Mouse (Mus musculus) MEL (cell line): ENCODE measurements at regions not wholly inside any gene's neighbourhood (a gene's known extent, or its start where the extent isn't known, plus 50 kb on each side); places are given as distances from the start of the nearest gene placed in this dataset.

Experiments
- DNase-seq: peaks from one replicate; pipeline ENCODE4 v3.0.0; 2011; ENCODE audit warnings: low read depth, low spot score
- H3K27ac ChIP-seq: 2 replicates; pipeline ENCODE4 v1.5.1; 2012; ENCODE audit warnings: low read depth, mild to moderate bottlenecking, control low read depth, low read length, moderate library complexity; ENCODE audit not compliant: control insufficient read depth
- H3K27me3 ChIP-seq, 2 experiments: fragments of 150-350 bp in 1 of 2; sonication (generic) in 1 of 2; 2 replicates each; pipeline ENCODE4 v1.6.1; 2012; ENCODE audit warnings: low read length in 2 of 2, mild to moderate bottlenecking in 2 of 2, improper control_type of control experiment in 1 of 2, moderate library complexity in 1 of 2; ENCODE audit not compliant: insufficient read depth in 2 of 2, control insufficient read depth in 1 of 2
- H3K36me3 ChIP-seq, 2 experiments: 2 replicates each; pipeline ENCODE4 v1.6.1; 2012 to 2014; ENCODE audit warnings: low read length in 2 of 2, improper control_type of control experiment in 1 of 2, inconsistent platforms in 1 of 2, mild to moderate bottlenecking in 1 of 2; ENCODE audit not compliant: insufficient read depth in 2 of 2, control insufficient read depth in 1 of 2
- H3K4me1 ChIP-seq, 2 experiments: fragments of 150-350 bp in 1 of 2; sonication (generic) in 1 of 2; 2 replicates each; pipeline ENCODE4 v1.6.1; 2012; ENCODE audit warnings: low read length in 2 of 2, improper control_type of control experiment in 1 of 2, mild to moderate bottlenecking in 1 of 2; ENCODE audit not compliant: insufficient read depth in 2 of 2, control insufficient read depth in 1 of 2
- H3K4me3 ChIP-seq, 2 experiments: fragments of 150-350 bp in 1 of 2; sonication (generic) in 1 of 2; 2 replicates each; pipeline ENCODE4 v1.5.1; 2012; ENCODE audit warnings: low read depth in 2 of 2, low read length in 2 of 2, mild to moderate bottlenecking in 2 of 2, moderate library complexity in 2 of 2, control low read depth in 1 of 2, improper control_type of control experiment in 1 of 2; ENCODE audit not compliant: control insufficient read depth in 1 of 2, insufficient read depth in 1 of 2
- H3K79me2 ChIP-seq: 2 replicates; pipeline ENCODE4 v1.6.1; 2012; ENCODE audit warnings: mild to moderate bottlenecking, low read length, moderate library complexity; ENCODE audit not compliant: control insufficient read depth, poor library complexity, insufficient read depth
- H3K9ac ChIP-seq: 2 replicates; pipeline ENCODE4 v1.6.1; 2012; ENCODE audit warnings: low read depth, mild to moderate bottlenecking, control low read depth, low read length, moderate library complexity; ENCODE audit not compliant: control insufficient read depth, poor library complexity, severe bottlenecking
- H3K9me3 ChIP-seq: fragments of 150-350 bp; sonication (generic); replicated peaks from 2 replicates; pipeline ENCODE4 v1.6.1; 2012; ENCODE audit warnings: mild to moderate bottlenecking, low read length, improper control_type of control experiment, moderate library complexity; ENCODE audit not compliant: insufficient read depth
- BHLHE40 ChIP-seq: IDR thresholded peaks from 2 replicates; pipeline ENCODE4 v1.6.1; 2012; ENCODE audit warnings: low read depth, mild to moderate bottlenecking, inconsistent platforms, low read length, improper control_type of control experiment, borderline replicate concordance
- CHD2 ChIP-seq: IDR thresholded peaks from 2 replicates; pipeline ENCODE4 v1.6.1; 2011; ENCODE audit warnings: low read length, improper control_type of control experiment
- E2F4 ChIP-seq: IDR thresholded peaks from 2 replicates; pipeline ENCODE4 v1.6.1; 2011; ENCODE audit warnings: low read depth, low read length, improper control_type of control experiment, borderline replicate concordance
- ELF1 ChIP-seq: IDR thresholded peaks from 2 replicates; pipeline ENCODE4 v1.6.1; 2014; ENCODE audit warnings: low read depth, mild to moderate bottlenecking, inconsistent platforms, low read length, improper control_type of control experiment, moderate library complexity
- EP300 ChIP-seq, 2 experiments: IDR thresholded peaks; 2 replicates each; pipeline ENCODE4 v1.6.1; 2011; ENCODE audit warnings: improper control_type of control experiment in 2 of 2, low read length in 2 of 2, low read depth in 1 of 2, mild to moderate bottlenecking in 1 of 2
- HCFC1 ChIP-seq: IDR thresholded peaks from 2 replicates; pipeline ENCODE4 v1.6.1; 2012; ENCODE audit warnings: low read depth, mild to moderate bottlenecking, inconsistent platforms, low read length, improper control_type of control experiment, moderate library complexity
- JUND ChIP-seq: IDR thresholded peaks from 2 replicates; pipeline ENCODE4 v1.6.1; 2011; ENCODE audit warnings: low read depth, mild to moderate bottlenecking, improper control_type of control experiment, low read length
- MAFK ChIP-seq: IDR thresholded peaks from 2 replicates; pipeline ENCODE4 v1.6.1; 2011; ENCODE audit warnings: low read depth, mild to moderate bottlenecking, low read length, improper control_type of control experiment, borderline replicate concordance
- MAX ChIP-seq: IDR thresholded peaks from 2 replicates; pipeline ENCODE4 v1.6.1; 2011; ENCODE audit warnings: low read length, improper control_type of control experiment
- MAZ ChIP-seq: IDR thresholded peaks from 2 replicates; pipeline ENCODE4 v1.6.1; 2012; ENCODE audit warnings: low read depth, mild to moderate bottlenecking, inconsistent platforms, low read length, improper control_type of control experiment
- MEF2A ChIP-seq: IDR thresholded peaks from 2 replicates; pipeline ENCODE4 v1.6.1; 2014; ENCODE audit warnings: low read depth, mild to moderate bottlenecking, inconsistent platforms, low read length, improper control_type of control experiment; ENCODE audit not compliant: poor library complexity, insufficient replicate concordance, severe bottlenecking; ENCODE audit errors: extremely low read depth
- NRF1 ChIP-seq: IDR thresholded peaks from 2 replicates; pipeline ENCODE4 v1.6.1; 2014; ENCODE audit warnings: low read depth, mild to moderate bottlenecking, inconsistent platforms, low read length, improper control_type of control experiment, moderate library complexity; ENCODE audit not compliant: poor library complexity, insufficient read depth, severe bottlenecking
- POLR2A ChIP-seq, 2 experiments: IDR thresholded peaks; 2 replicates each; pipeline ENCODE4 v1.6.1; 2011 to 2012; ENCODE audit warnings: low read length in 2 of 2, mild to moderate bottlenecking in 2 of 2, control low read depth in 1 of 2, improper control_type of control experiment in 1 of 2, low read depth in 1 of 2, moderate library complexity in 1 of 2; ENCODE audit not compliant: control insufficient read depth in 1 of 2, insufficient read depth in 1 of 2, poor library complexity in 1 of 2
- POLR2AphosphoS2 ChIP-seq: IDR thresholded peaks from 2 replicates; pipeline ENCODE4 v1.6.1; 2011; ENCODE audit warnings: low read length, improper control_type of control experiment
- POLR2AphosphoS5 ChIP-seq: IDR thresholded peaks from 2 replicates; pipeline ENCODE4 v1.6.1; 2012; ENCODE audit warnings: low read depth, borderline replicate concordance, mild to moderate bottlenecking, inconsistent platforms, low read length, moderate library complexity, mixed read lengths
- RAD21 ChIP-seq: IDR thresholded peaks from 2 replicates; pipeline ENCODE4 v1.6.1; 2011; ENCODE audit warnings: mild to moderate bottlenecking, low read depth, low read length, improper control_type of control experiment
- TAL1 ChIP-seq: IDR thresholded peaks from 2 replicates; pipeline ENCODE4 v1.6.1; 2012; ENCODE audit warnings: mild to moderate bottlenecking, inconsistent platforms, low read length, moderate library complexity, mixed read lengths
- TBP ChIP-seq: IDR thresholded peaks from 2 replicates; pipeline ENCODE4 v1.8.0; 2011; ENCODE audit warnings: low read depth, low read length, improper control_type of control experiment
- TCF12 ChIP-seq: IDR thresholded peaks from 2 replicates; pipeline ENCODE4 v1.6.1; 2014; ENCODE audit warnings: low read depth, mild to moderate bottlenecking, inconsistent platforms, low read length, improper control_type of control experiment, moderate library complexity
- USF1 ChIP-seq: IDR thresholded peaks from 2 replicates; pipeline ENCODE4 v1.6.1; 2014; ENCODE audit warnings: low read depth, mild to moderate bottlenecking, inconsistent platforms, low read length, improper control_type of control experiment, moderate library complexity
- ZC3H11A ChIP-seq: IDR thresholded peaks from 2 replicates; pipeline ENCODE4 v1.6.1; 2012; ENCODE audit warnings: low read depth, mild to moderate bottlenecking, inconsistent platforms, low read length, improper control_type of control experiment
- ZKSCAN1 ChIP-seq: IDR thresholded peaks from 2 replicates; pipeline ENCODE4 v1.6.1; 2012; ENCODE audit warnings: low read depth, mild to moderate bottlenecking, inconsistent platforms, low read length, improper control_type of control experiment, moderate library complexity
- ZMIZ1 ChIP-seq: IDR thresholded peaks from 2 replicates; pipeline ENCODE4 v1.6.1; 2012; ENCODE audit warnings: low read depth, mild to moderate bottlenecking, inconsistent platforms, low read length, improper control_type of control experiment, moderate library complexity
- ZNF384 ChIP-seq: IDR thresholded peaks from 2 replicates; pipeline ENCODE4 v1.6.1; 2012; ENCODE audit warnings: low read depth, mild to moderate bottlenecking, inconsistent platforms, low read length, improper control_type of control experiment

GRCm38 (mm10) chr10:118749039-118749438, 121.0 kb downstream of the Dyrk2 start:
- no peak for DNase-seq
- Histone ChIP-seq H3K79me2 (no peaks in the 10 kb centered on the region), H3K27me3 (no peaks in the 10 kb centered on the region), H3K36me3 (no peaks in the 10 kb centered on the region), H3K9me3 (no peaks in the 10 kb centered on the region), H3K4me3 (no peak overlapping the region), H3K4me1 (no peaks in the 10 kb centered on the region), H3K9ac (no peak overlapping the region), H3K27ac (no peak overlapping the region)
- TF ChIP-seq MEF2A (no peak), ZNF384 (no peak), CHD2 (no peak)

GRCm38 (mm10) chr10:118749756-118750155, 120.3 kb downstream of the Dyrk2 start:
- no peak overlapping the region for H3K27ac ChIP-seq
- no peaks in the 10 kb centered on the region for H3K27me3 ChIP-seq
- no peaks in the 10 kb centered on the region for H3K79me2 ChIP-seq
- TF ChIP-seq HCFC1 (no peak), ZNF384 (no peak), MAZ (no peak), E2F4 (no peak)
- TF ChIP-seq, all 39 proteins: peak for 0
- Histone ChIP-seq H3K4me1 (no peaks in the 10 kb centered on the region), H3K9ac (no peak overlapping the region), H3K4me3 (no peak overlapping the region), H3K36me3 (no peaks in the 10 kb centered on the region), H3K9me3 (no peaks in the 10 kb centered on the region)
- DNase-seq: no peak

- no peak for DNase-seq
- TF ChIP-seq MAFK (no peak), ZNF384 (no peak), NRF1 (no peak), RAD21 (no peak), EP300 (IDR thresholded peaks at IDR 0.05; ENCODE audit: low read depth in 1 of 2, low read length in 2 of 2) (no peak), POLR2AphosphoS2 (no peak), ZKSCAN1 (no peak), MAX (no peak), ELF1 (no peak), POLR2AphosphoS5 (no peak), TCF12 (no peak), USF1 (no peak), HCFC1 (no peak), ZMIZ1 (no peak), JUND (no peak), BHLHE40 (no peak), TBP (no peak), POLR2A (IDR thresholded peaks at IDR 0.05; ENCODE audit: control insufficient read depth in 1 of 2, insufficient read depth in 1 of 2, low read depth in 1 of 2, low read length in 2 of 2, poor library complexity in 1 of 2) (no peak), TAL1 (no peak), ZC3H11A (no peak)
- H3K36me3 ChIP-seq: no peaks in the 10 kb centered on the region
- no peaks in the 10 kb centered on the region for H3K79me2 ChIP-seq
- H3K4me1 ChIP-seq: no peaks in the 10 kb centered on the region
- no peaks in the 10 kb centered on the region for H3K27me3 ChIP-seq
- no peaks in the 10 kb centered on the region for H3K9me3 ChIP-seq
- H3K4me3 ChIP-seq: no peak overlapping the region
- no peak overlapping the region for H3K9ac ChIP-seq
- no peak overlapping the region for H3K27ac ChIP-seq
Measured at GRCm38 (mm10) chr10:118751110-118751509, 118.9 kb downstream of the Dyrk2 start.
